Mouse (Mus musculus) liver, embryonic 15.5 days (tissue): ENCODE results near the gene Drc1. TPM values are rescaled to one million over a fixed set of nuclear protein-coding genes. Genes with fewer than 3 reads are reported as not detected.

Experiments
- ATAC-seq: fragments of 200-750 bp; cut with Nextera tagmentation; 2 replicates; pipeline ENCODE4 v1.8.0; 2017; ENCODE audit warnings: moderate number of reproducible peaks, mild to moderate bottlenecking, moderate library complexity; ENCODE audit not compliant: insufficient read depth
- H3K27ac ChIP-seq: fragments of 300-500 bp; sonication (generic); replicated peaks from 2 replicates; pipeline ENCODE4 v1.5.1; 2015; ENCODE audit warnings: mild to moderate bottlenecking, inconsistent platforms
- H3K27me3 ChIP-seq: fragments of 300-500 bp; sonication (generic); 2 replicates; pipeline ENCODE4 v1.6.1; 2015; ENCODE audit warnings: mild to moderate bottlenecking, inconsistent platforms
- H3K36me3 ChIP-seq: fragments of 300-500 bp; sonication (generic); replicated peaks from 2 replicates; pipeline ENCODE4 v1.6.1; 2015; ENCODE audit warnings: moderate library complexity, mild to moderate bottlenecking, inconsistent platforms
- H3K4me1 ChIP-seq: fragments of 300-500 bp; sonication (generic); replicated peaks from 2 replicates; pipeline ENCODE4 v1.6.1; 2015; ENCODE audit warnings: inconsistent platforms
- H3K4me2 ChIP-seq: fragments of 300-500 bp; sonication (generic); 2 replicates; pipeline ENCODE4 v1.6.1; 2015; ENCODE audit warnings: moderate library complexity, mild to moderate bottlenecking, inconsistent platforms
- H3K4me3 ChIP-seq: fragments of 300-500 bp; sonication (generic); replicated peaks from 2 replicates; pipeline ENCODE4 v1.5.1; 2015; ENCODE audit warnings: mild to moderate bottlenecking, inconsistent platforms
- H3K9ac ChIP-seq: fragments of 300-500 bp; sonication (generic); 2 replicates; pipeline ENCODE4 v1.6.1; 2015; ENCODE audit warnings: moderate library complexity, mild to moderate bottlenecking, inconsistent platforms
- H3K9me3 ChIP-seq: fragments of 300-500 bp; sonication (generic); replicated peaks from 2 replicates; pipeline ENCODE4 v1.6.1; 2016; ENCODE audit warnings: inconsistent platforms
- WGBS: fragments of 180-500 bp; shearing (Covaris S2); methylation state at CpG from one replicate; pipeline ENCODE4 v1.1.7; 2015; ENCODE audit warnings: mixed read lengths; ENCODE audit not compliant: insufficient replicate concordance; 5-methylcytosine and 5-hydroxymethylcytosine counted together
- polyA plus RNA-seq: library from polyadenylated mRNA; unstranded; fragments of >200 nt; fragmentation: Nextera tagmentation; extraction: Ambion mirVana; gene quantifications from 2 replicates; pipeline ENCODE4 v1.2.1, GENCODE M21; 2015

Drc1 gene
- polyA plus RNA-seq, 1 experiment from 2014 or later, result 1.5 TPM

DNA sequence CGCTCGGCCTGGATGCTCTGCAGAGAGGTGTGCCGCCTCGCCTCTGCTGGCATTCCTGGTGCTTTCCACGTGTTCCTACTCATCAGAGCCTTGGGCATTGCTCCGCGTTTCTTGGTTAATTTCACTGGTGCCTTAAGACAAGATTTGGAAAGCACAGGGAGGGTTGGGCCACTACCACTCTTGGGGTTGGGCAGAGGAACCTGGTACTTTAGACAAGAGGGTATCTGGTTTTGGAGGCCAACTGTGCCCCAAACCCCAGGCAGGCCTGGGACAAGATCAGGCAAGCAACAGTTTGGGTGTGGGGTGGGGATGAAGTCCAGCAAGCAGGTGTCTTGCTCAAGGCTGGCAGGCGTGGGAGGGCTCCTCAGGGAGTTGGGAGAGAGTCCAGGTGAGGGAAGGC, 86.2 kb downstream of the Drc1 start:
- H3K27me3 ChIP-seq, result no peaks in the 10 kb centered on the region
- ATAC-seq, result no peak
- no peaks in the 10 kb centered on the region for H3K36me3 ChIP-seq
- H3K4me1 ChIP-seq, result 0 out of 2 replicates have a peak, but pooled peaks cover 3% of the 10 kb centered on the region
- WGBS, result 62% methylated on average over 8 of the region's 8 CpGs
- H3K9me3 ChIP-seq, result no peaks in the 10 kb centered on the region
- no peak overlapping the region for H3K4me2 ChIP-seq
- H3K4me3 ChIP-seq, result no peak overlapping the region
- no peak overlapping the region for H3K9ac ChIP-seq
- H3K27ac ChIP-seq, result no peak overlapping the region

DNA sequence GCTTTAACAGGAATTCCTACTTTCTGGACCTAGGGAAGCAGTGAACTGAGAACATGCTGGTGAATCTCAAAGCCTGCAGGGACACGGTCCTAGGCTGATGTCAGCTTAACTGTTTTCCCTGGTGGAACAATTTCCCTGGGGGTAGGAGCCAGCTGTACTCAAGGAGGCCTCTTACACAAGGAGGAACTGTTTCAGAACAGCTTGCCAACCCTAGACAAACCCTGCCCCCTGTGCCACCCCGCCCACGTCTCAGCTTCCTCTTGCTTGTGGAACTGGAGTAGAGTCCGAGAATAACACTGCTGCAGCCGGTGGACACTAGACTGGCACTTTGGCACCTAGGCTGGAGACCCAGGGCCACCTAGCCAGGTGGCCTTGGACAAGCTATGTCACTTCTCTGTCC, 88.2 kb downstream of the Drc1 start:
- Histone ChIP-seq H3K9me3 (no peaks in the 10 kb centered on the region), H3K36me3 (no peaks in the 10 kb centered on the region), H3K27me3 (no peaks in the 10 kb centered on the region), H3K4me1 (0 out of 2 replicates have a peak, but pooled peaks cover 3% of the 10 kb centered on the region), H3K9ac (no peak overlapping the region), H3K4me3 (no peak overlapping the region), H3K27ac (no peak overlapping the region), H3K4me2 (no peak overlapping the region)
- ATAC-seq, result no peak
- WGBS, result 21% methylated on average over 5 of the region's 5 CpGs

- H3K9ac ChIP-seq, result no peak overlapping the region
- H3K27me3 ChIP-seq, result no peaks in the 10 kb centered on the region
- H3K9me3 ChIP-seq, result no peaks in the 10 kb centered on the region
- H3K4me2 ChIP-seq, result no peak overlapping the region
- no peaks in the 10 kb centered on the region for H3K4me1 ChIP-seq
- H3K4me3 ChIP-seq, result no peak overlapping the region
- ATAC-seq, result no peak
- 30% methylated on average over 7 of the region's 7 CpGs for WGBS
- no peak overlapping the region for H3K27ac ChIP-seq
- no peaks in the 10 kb centered on the region for H3K36me3 ChIP-seq
Observed at GRCm38 (mm10) chr5:30382876-30383275, 101.7 kb downstream of the Drc1 start.

- ATAC-seq, result no peak
- WGBS, result 64% methylated on average over 6 of the region's 6 CpGs
Observed at GRCm38 (mm10) chr5:30387726-30388125, 106.5 kb downstream of the Drc1 start.

DNA sequence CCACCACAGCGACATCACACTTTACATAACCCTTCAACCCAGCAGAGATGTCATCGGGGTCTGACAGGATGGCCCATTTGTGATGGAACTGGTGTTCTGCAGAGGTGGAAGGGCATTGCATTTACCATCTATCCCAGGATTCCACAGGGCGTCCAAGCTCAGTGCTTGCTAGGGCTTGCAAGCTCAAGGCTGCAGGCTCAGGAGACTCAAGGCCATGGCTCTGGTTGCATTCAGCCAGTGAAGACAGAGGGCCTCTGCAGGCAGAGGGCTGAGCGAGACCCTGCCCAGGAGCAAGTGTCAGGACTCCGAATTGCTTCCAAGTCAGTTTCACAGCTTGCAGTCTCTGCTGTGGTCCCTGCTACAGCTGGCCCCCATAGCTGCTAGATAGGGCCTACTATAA, 108.6 kb downstream of the Drc1 start:
- no peak overlapping the region for H3K4me2 ChIP-seq
- 62% methylated on average over 5 of the region's 5 CpGs for WGBS
- H3K9me3 ChIP-seq, result no peaks in the 10 kb centered on the region
- no peak overlapping the region for H3K27ac ChIP-seq
- H3K9ac ChIP-seq, result no peak overlapping the region
- no peak for ATAC-seq
- H3K36me3 ChIP-seq, result no peaks in the 10 kb centered on the region
- no peaks in the 10 kb centered on the region for H3K4me1 ChIP-seq
- H3K4me3 ChIP-seq, result no peak overlapping the region
- H3K27me3 ChIP-seq, result no peaks in the 10 kb centered on the region

More at GRCm38 (mm10) chr5:30387726-30388125, 106.5 kb downstream of the Drc1 start:
- Histone ChIP-seq H3K27ac (no peak overlapping the region), H3K9me3 (no peaks in the 10 kb centered on the region), H3K36me3 (no peaks in the 10 kb centered on the region), H3K9ac (no peak overlapping the region), H3K4me1 (no peaks in the 10 kb centered on the region), H3K4me3 (no peak overlapping the region), H3K4me2 (no peak overlapping the region), H3K27me3 (no peaks in the 10 kb centered on the region)

DNA sequence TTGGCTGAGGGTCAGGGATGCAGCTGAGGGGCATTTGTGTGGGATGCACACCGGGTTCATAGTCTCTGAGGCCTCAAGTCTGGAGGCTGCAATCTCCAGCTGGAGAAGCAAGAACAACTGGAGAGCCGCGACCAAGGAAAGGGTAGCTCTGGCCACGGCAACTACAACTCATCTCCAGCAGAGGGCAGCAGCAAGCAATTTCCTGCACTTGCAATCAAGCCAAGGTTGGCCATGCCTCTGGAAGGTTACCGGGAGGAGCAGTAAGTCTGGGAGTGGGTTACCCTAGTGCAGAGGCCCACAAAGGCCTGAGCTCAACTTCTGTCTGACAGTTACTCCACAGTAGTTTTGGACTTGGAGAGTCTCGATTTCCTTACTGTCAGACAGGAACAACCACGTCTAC, 110.3 kb downstream of the Drc1 start:
- Histone ChIP-seq H3K9ac (no peak overlapping the region), H3K9me3 (no peaks in the 10 kb centered on the region), H3K4me3 (no peak overlapping the region), H3K27me3 (no peaks in the 10 kb centered on the region), H3K36me3 (no peaks in the 10 kb centered on the region), H3K4me1 (no peaks in the 10 kb centered on the region), H3K27ac (no peak overlapping the region), H3K4me2 (no peak overlapping the region)
- ATAC-seq, result no peak
- WGBS, result 17% methylated on average over 7 of the region's 7 CpGs

DNA sequence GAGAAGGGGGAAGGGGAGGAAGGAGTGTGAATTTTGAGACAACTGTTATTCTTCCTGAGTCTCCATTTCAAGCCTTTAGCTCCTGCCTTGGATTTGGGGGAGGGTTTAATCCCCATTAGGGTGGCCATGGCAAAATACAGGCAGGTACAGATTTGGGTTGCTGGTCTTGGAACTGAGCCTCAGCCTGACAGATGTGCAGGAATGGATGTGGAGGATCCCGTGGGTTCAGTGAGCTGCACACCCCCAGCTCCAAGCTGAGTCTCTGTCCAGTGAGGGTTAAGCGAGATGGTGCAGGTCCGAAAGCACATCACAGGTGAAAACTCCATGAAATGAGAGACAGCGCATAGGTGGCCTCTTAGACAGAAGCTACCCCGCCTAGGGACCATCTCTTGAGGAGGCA, 119.3 kb downstream of the Drc1 start:
- Histone ChIP-seq H3K27ac (no peak overlapping the region), H3K27me3 (peaks cover 3% of the 10 kb centered on the region; the same call in 1 of the 2 replicates), H3K4me1 (no peaks in the 10 kb centered on the region), H3K36me3 (no peaks in the 10 kb centered on the region), H3K4me2 (no peak overlapping the region), H3K9ac (no peak overlapping the region), H3K9me3 (no peaks in the 10 kb centered on the region), H3K4me3 (no peak overlapping the region)
- ATAC-seq, result no peak
- 61% methylated on average over 5 of the region's 5 CpGs for WGBS

- Histone ChIP-seq H3K27me3 (peaks cover 3% of the 10 kb centered on the region; the same call in 1 of the 2 replicates), H3K9me3 (no peaks in the 10 kb centered on the region), H3K27ac (no peak overlapping the region), H3K4me3 (no peak overlapping the region), H3K4me2 (no peak overlapping the region), H3K36me3 (no peaks in the 10 kb centered on the region), H3K9ac (no peak overlapping the region), H3K4me1 (no peaks in the 10 kb centered on the region)
- WGBS, result 47% methylated on average over 8 of the region's 8 CpGs
- ATAC-seq, result no peak
Observed at GRCm38 (mm10) chr5:30401165-30401564, 120.0 kb downstream of the Drc1 start.

DNA sequence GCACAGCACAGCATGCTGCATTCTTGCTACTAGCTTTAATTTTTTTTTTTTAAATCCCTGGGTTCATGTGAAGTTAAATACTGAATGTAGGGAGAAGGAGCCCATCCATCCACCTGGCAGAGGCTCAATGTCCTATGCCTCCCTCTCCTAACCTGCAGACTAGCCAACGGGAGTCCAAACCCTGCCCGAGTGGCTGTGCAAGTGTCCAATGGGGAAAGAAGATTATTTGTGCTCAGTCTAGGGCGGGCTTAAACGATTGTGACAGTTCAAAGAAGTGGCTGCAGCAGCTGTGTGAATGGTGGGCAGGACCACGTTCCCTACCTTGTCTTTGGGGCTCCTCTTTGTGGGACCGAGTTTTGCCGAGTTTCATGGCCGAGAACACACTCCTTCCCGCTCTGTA, 125.7 kb downstream of the Drc1 start:
- no peak overlapping the region for H3K4me3 ChIP-seq
- H3K4me1 ChIP-seq, result no peaks in the 10 kb centered on the region
- H3K36me3 ChIP-seq, result no peaks in the 10 kb centered on the region
- no peak overlapping the region for H3K27ac ChIP-seq
- peaks cover 3% of the 10 kb centered on the region; the same call in 1 of the 2 replicates for H3K27me3 ChIP-seq
- no peak overlapping the region for H3K4me2 ChIP-seq
- WGBS, result 31% methylated on average over 9 of the region's 9 CpGs
- H3K9me3 ChIP-seq, result no peaks in the 10 kb centered on the region
- no peak overlapping the region for H3K9ac ChIP-seq
- no peak for ATAC-seq

- H3K4me1 ChIP-seq, result no peaks in the 10 kb centered on the region
- H3K4me3 ChIP-seq, result no peak overlapping the region
- 70% methylated on average over 10 of the region's 10 CpGs for WGBS
- H3K27ac ChIP-seq, result no peak overlapping the region
- no peak; the same call in 1 of the 2 replicates for ATAC-seq
- no peak overlapping the region for H3K9ac ChIP-seq
- no peaks in the 10 kb centered on the region for H3K9me3 ChIP-seq
- H3K27me3 ChIP-seq, result no peaks in the 10 kb centered on the region
- H3K4me2 ChIP-seq, result no peak overlapping the region
- H3K36me3 ChIP-seq, result no peaks in the 10 kb centered on the region
Observed at GRCm38 (mm10) chr5:30411524-30411923, 130.3 kb downstream of the Drc1 start.

GRCm38 (mm10) chr5:30415381-30415780, 134.2 kb downstream of the Drc1 start:
- H3K9ac ChIP-seq, result no peak overlapping the region
- H3K4me3 ChIP-seq, result no peak overlapping the region
- H3K9me3 ChIP-seq, result no peaks in the 10 kb centered on the region
- no peaks in the 10 kb centered on the region for H3K4me1 ChIP-seq
- no peak overlapping the region for H3K4me2 ChIP-seq
- H3K36me3 ChIP-seq, result no peaks in the 10 kb centered on the region
- ATAC-seq, result no peak
- no peak overlapping the region for H3K27ac ChIP-seq
- 30% methylated on average over 2 of the region's 2 CpGs for WGBS
- H3K27me3 ChIP-seq, result no peaks in the 10 kb centered on the region

GRCm38 (mm10) chr5:30415876-30416275, 134.7 kb downstream of the Drc1 start:
- H3K9ac ChIP-seq, result no peak overlapping the region
- H3K36me3 ChIP-seq, result no peaks in the 10 kb centered on the region
- no peaks in the 10 kb centered on the region for H3K9me3 ChIP-seq
- no peaks in the 10 kb centered on the region for H3K4me1 ChIP-seq
- H3K27me3 ChIP-seq, result no peaks in the 10 kb centered on the region
- WGBS, result 42% methylated on average over 4 of the region's 4 CpGs
- no peak overlapping the region for H3K4me2 ChIP-seq
- no peak for ATAC-seq
- no peak overlapping the region for H3K4me3 ChIP-seq
- no peak overlapping the region for H3K27ac ChIP-seq
